Mouse (Mus musculus): ENCODE results near the gene Slc38a9.
"Not testable (repeated sequence)": the region's sequence is repeated elsewhere in the genome, so short reads cannot be mapped to it uniquely, and the experiment has no call there.

Slc38a9 gene

GRCm38 (mm10) chr13:112686155-112686554 is 25.6 kb downstream of the Slc38a9 start:
- no peak for DNase-seq

GRCm38 (mm10) chr13:112692870-112693553 is 32.5 kb downstream of the Slc38a9 start:
- no peak for DNase-seq

- no peak for DNase-seq
Observed at GRCm38 (mm10) chr13:112695526-112696240, 35.1 kb downstream of the Slc38a9 start.

GRCm38 (mm10) chr13:112701256-112701655 is 40.7 kb downstream of the Slc38a9 start:
- DNase-seq, result no peak

- DNase-seq, result no peak
Observed at GRCm38 (mm10) chr13:112706351-112706750, 45.8 kb downstream of the Slc38a9 start.

GRCm38 (mm10) chr13:112720078-112720736 is 59.7 kb downstream of the Slc38a9 start:
- no peak for DNase-seq

- DNase-seq, result no peak
Observed at GRCm38 (mm10) chr13:112721946-112722729, 61.6 kb downstream of the Slc38a9 start.

- DNase-seq, result not testable (repeated sequence)
Observed at GRCm38 (mm10) chr13:112724260-112724659, 63.7 kb downstream of the Slc38a9 start.

- no peak for DNase-seq
Observed at GRCm38 (mm10) chr13:112726002-112726401, 65.5 kb downstream of the Slc38a9 start.

GRCm38 (mm10) chr13:112733311-112733710 is 72.8 kb downstream of the Slc38a9 start:
- no peak for DNase-seq

- peak in 1 of 2 experiments; percentile 15 for DNase-seq
Observed at GRCm38 (mm10) chr13:112734906-112735713, 74.6 kb downstream of the Slc38a9 start.

GRCm38 (mm10) chr13:112736407-112736806 is 75.9 kb downstream of the Slc38a9 start:
- no peak for DNase-seq

- no peak for DNase-seq
Observed at GRCm38 (mm10) chr13:112737110-112737509, 76.6 kb downstream of the Slc38a9 start.

GRCm38 (mm10) chr13:112738005-112738404 is 77.5 kb downstream of the Slc38a9 start:
- no peak for DNase-seq

- DNase-seq, result no peak
Observed at GRCm38 (mm10) chr13:112740073-112740472, 79.5 kb downstream of the Slc38a9 start.

- DNase-seq, result no peak
Observed at GRCm38 (mm10) chr13:112742076-112742830, 81.7 kb downstream of the Slc38a9 start.

GRCm38 (mm10) chr13:112743647-112744046 is 83.1 kb downstream of the Slc38a9 start:
- no peak for DNase-seq

GRCm38 (mm10) chr13:112744061-112744849 is 83.7 kb downstream of the Slc38a9 start:
- no peak for DNase-seq

- no peak for DNase-seq
Observed at GRCm38 (mm10) chr13:112745936-112746694, 85.6 kb downstream of the Slc38a9 start.

- DNase-seq, result no peak
Observed at GRCm38 (mm10) chr13:112746695-112747055, 86.1 kb downstream of the Slc38a9 start.

Data from thymus, postnatal 36 days (tissue).